Mouse (Mus musculus) hindbrain, embryonic 12.5 days (tissue): ENCODE measurements around the gene Ak1. TPM values are rescaled to one million over a fixed set of nuclear protein-coding genes. Genes with fewer than 3 reads are reported as not detected.

ENCODE experiments used
- ATAC-seq: fragments of 200-750 bp; cut with Nextera tagmentation; 2 replicates; pipeline ENCODE4 v1.8.0; 2017; ENCODE audit warnings: moderate TSS enrichment; ENCODE audit not compliant: low FRiP score
- H3K27ac ChIP-seq: fragments of 300-500 bp; sonication (generic); 2 replicates; pipeline ENCODE4 v1.5.1; 2016; ENCODE audit warnings: mild to moderate bottlenecking
- H3K27me3 ChIP-seq: fragments of 300-500 bp; sonication (generic); 2 replicates; pipeline ENCODE4 v1.6.1; 2016; ENCODE audit warnings: mild to moderate bottlenecking
- H3K36me3 ChIP-seq: fragments of 300-500 bp; sonication (generic); 2 replicates; pipeline ENCODE4 v1.6.1; 2016; ENCODE audit warnings: mild to moderate bottlenecking
- H3K4me1 ChIP-seq: fragments of 300-500 bp; sonication (generic); 2 replicates; pipeline ENCODE4 v1.6.1; 2016
- H3K4me2 ChIP-seq: fragments of 300-500 bp; sonication (generic); replicated peaks from 2 replicates; pipeline ENCODE4 v1.6.1; 2016; ENCODE audit warnings: mild to moderate bottlenecking
- H3K4me3 ChIP-seq: fragments of 300-500 bp; sonication (generic); 2 replicates; pipeline ENCODE4 v1.5.1; 2016; ENCODE audit warnings: mild to moderate bottlenecking
- H3K9ac ChIP-seq: fragments of 300-500 bp; sonication (generic); 2 replicates; pipeline ENCODE4 v1.6.1; 2016; ENCODE audit warnings: mild to moderate bottlenecking, moderate library complexity
- H3K9me3 ChIP-seq: fragments of 300-500 bp; sonication (generic); replicated peaks from 2 replicates; pipeline ENCODE4 v1.6.1; 2016; ENCODE audit warnings: mild to moderate bottlenecking
- WGBS: fragments of 180-500 bp; shearing (Covaris S2); methylation state at CpG from one replicate; pipeline ENCODE4 v1.1.7; 2016; 5-methylcytosine and 5-hydroxymethylcytosine counted together
- polyA plus RNA-seq: library from polyadenylated mRNA; unstranded; fragments of >200 nt; fragmentation: Nextera tagmentation; extraction: Ambion mirVana; gene quantifications from 2 replicates; pipeline ENCODE4 v1.2.1, GENCODE M21; 2016

Gene Ak1
- polyA plus RNA-seq, 1 experiment from 2014 or later, result 40.4 TPM

- Histone ChIP-seq H3K4me2 (peak within 1 kb of the TSS; percentile 19), H3K27ac (peak within 1 kb of the TSS; percentile 0; the same call in 1 of the 2 replicates)
Measured at GRCm38 (mm10) chr2:32646379-32647056, 25.0 kb downstream of the Ak1 start, which contains the start of gene Eng. TSS of gene Eng (plus strand) at chr2:32646595.

GRCm38 (mm10) chr2:32647366-32647765, 25.8 kb downstream of the Ak1 start:
- Histone ChIP-seq H3K4me1 (peaks cover 14% of the 10 kb centered on the region), H3K9ac (no peak overlapping the region), H3K27me3 (no peaks in the 10 kb centered on the region), H3K9me3 (no peaks in the 10 kb centered on the region), H3K4me3 (peak overlapping the region; percentile 8; the same call in 1 of the 2 replicates), H3K27ac (no peak overlapping the region), H3K4me2 (no peak overlapping the region), H3K36me3 (no peaks in the 10 kb centered on the region)
- WGBS, result 89% methylated on average over 7 of the region's 7 CpGs
- ATAC-seq, result no peak

More at GRCm38 (mm10) chr2:32646379-32647056, 25.0 kb downstream of the Ak1 start, which contains the start of gene Eng:
- H3K9me3 ChIP-seq, result no peaks in the 10 kb centered on the region
- no peaks in the 10 kb centered on the region for H3K36me3 ChIP-seq
- WGBS, result 54% methylated on average over 31 of the region's 31 CpGs
- peak within 1 kb of the TSS; percentile 8 for H3K4me3 ChIP-seq
- no peaks in the 10 kb centered on the region for H3K27me3 ChIP-seq
- ATAC-seq, result no peak
- no peak within 1 kb of the TSS for H3K9ac ChIP-seq
- peaks cover 14% of the 10 kb centered on the region for H3K4me1 ChIP-seq

- Histone ChIP-seq H3K4me2 (no peak overlapping the region), H3K36me3 (no peaks in the 10 kb centered on the region), H3K4me1 (peaks cover 6% of the 10 kb centered on the region; the same call in 1 of the 2 replicates), H3K27me3 (no peaks in the 10 kb centered on the region), H3K27ac (no peak overlapping the region), H3K9me3 (no peaks in the 10 kb centered on the region), H3K4me3 (no peak overlapping the region), H3K9ac (no peak overlapping the region)
- WGBS, result 48% methylated on average over 7 of the region's 7 CpGs
- no peak for ATAC-seq
Measured at GRCm38 (mm10) chr2:32653764-32654163, 32.2 kb downstream of the Ak1 start.

GRCm38 (mm10) chr2:32654743-32655393, 33.3 kb downstream of the Ak1 start:
- Histone ChIP-seq H3K9me3 (no peaks in the 10 kb centered on the region), H3K27me3 (no peaks in the 10 kb centered on the region), H3K4me1 (peaks cover 6% of the 10 kb centered on the region; the same call in 1 of the 2 replicates), H3K4me2 (no peak overlapping the region), H3K4me3 (no peak overlapping the region), H3K36me3 (no peaks in the 10 kb centered on the region), H3K9ac (no peak overlapping the region), H3K27ac (peak overlapping the region; percentile 53; the same call in 1 of the 2 replicates)
- ATAC-seq, result no peak
- WGBS, result 71% methylated on average over 14 of the region's 14 CpGs

- Histone ChIP-seq H3K27me3 (no peaks in the 10 kb centered on the region), H3K4me2 (no peak overlapping the region), H3K36me3 (no peaks in the 10 kb centered on the region), H3K9ac (no peak overlapping the region), H3K27ac (no peak overlapping the region), H3K4me1 (peaks cover 6% of the 10 kb centered on the region; the same call in 1 of the 2 replicates), H3K9me3 (no peaks in the 10 kb centered on the region), H3K4me3 (no peak overlapping the region)
- no peak for ATAC-seq
- 86% methylated on average over 3 of the region's 3 CpGs for WGBS
Measured at GRCm38 (mm10) chr2:32655394-32655744, 33.8 kb downstream of the Ak1 start.

- no peaks in the 10 kb centered on the region for H3K36me3 ChIP-seq
- H3K4me2 ChIP-seq, result no peak overlapping the region
- 65% methylated on average over 12 of the region's 12 CpGs for WGBS
- H3K27ac ChIP-seq, result no peak overlapping the region
- H3K4me3 ChIP-seq, result no peak overlapping the region
- H3K27me3 ChIP-seq, result no peaks in the 10 kb centered on the region
- ATAC-seq, result no peak
- H3K9me3 ChIP-seq, result no peaks in the 10 kb centered on the region
- H3K4me1 ChIP-seq, result peaks cover 6% of the 10 kb centered on the region; the same call in 1 of the 2 replicates
- H3K9ac ChIP-seq, result no peak overlapping the region
Measured at GRCm38 (mm10) chr2:32655826-32656225, 34.3 kb downstream of the Ak1 start.

GRCm38 (mm10) chr2:32658873-32659272, 37.3 kb downstream of the Ak1 start:
- no peaks in the 10 kb centered on the region for H3K9me3 ChIP-seq
- WGBS, result 92% methylated on average over 2 of the region's 2 CpGs
- no peak overlapping the region for H3K4me3 ChIP-seq
- no peak for ATAC-seq
- no peaks in the 10 kb centered on the region for H3K27me3 ChIP-seq
- H3K4me2 ChIP-seq, result no peak overlapping the region
- no peaks in the 10 kb centered on the region for H3K36me3 ChIP-seq
- H3K9ac ChIP-seq, result no peak overlapping the region
- no peak overlapping the region for H3K27ac ChIP-seq
- H3K4me1 ChIP-seq, result peaks cover 16% of the 10 kb centered on the region

GRCm38 (mm10) chr2:32661509-32662107, 40.0 kb downstream of the Ak1 start:
- 60% methylated on average over 7 of the region's 7 CpGs for WGBS
- no peaks in the 10 kb centered on the region for H3K36me3 ChIP-seq
- no peak for ATAC-seq
- no peaks in the 10 kb centered on the region for H3K9me3 ChIP-seq
- H3K27me3 ChIP-seq, result no peaks in the 10 kb centered on the region
- H3K4me1 ChIP-seq, result peaks cover 13% of the 10 kb centered on the region; the same call in 1 of the 2 replicates
- no peak overlapping the region for H3K4me2 ChIP-seq
- no peak overlapping the region for H3K27ac ChIP-seq
- no peak overlapping the region for H3K9ac ChIP-seq
- no peak overlapping the region for H3K4me3 ChIP-seq

GRCm38 (mm10) chr2:32662291-32662690, 40.7 kb downstream of the Ak1 start:
- peaks cover 13% of the 10 kb centered on the region; the same call in 1 of the 2 replicates for H3K4me1 ChIP-seq
- H3K9ac ChIP-seq, result no peak overlapping the region
- no peaks in the 10 kb centered on the region for H3K36me3 ChIP-seq
- no peak overlapping the region for H3K4me3 ChIP-seq
- H3K4me2 ChIP-seq, result no peak overlapping the region
- ATAC-seq, result no peak
- H3K27ac ChIP-seq, result no peak overlapping the region
- H3K27me3 ChIP-seq, result no peaks in the 10 kb centered on the region
- H3K9me3 ChIP-seq, result no peaks in the 10 kb centered on the region
- WGBS, result 60% methylated on average over 5 of the region's 5 CpGs

- Histone ChIP-seq H3K27ac (no peak overlapping the region), H3K36me3 (no peaks in the 10 kb centered on the region), H3K4me2 (no peak overlapping the region), H3K9ac (no peak overlapping the region), H3K9me3 (no peaks in the 10 kb centered on the region), H3K4me3 (no peak overlapping the region), H3K4me1 (peaks cover 13% of the 10 kb centered on the region; the same call in 1 of the 2 replicates), H3K27me3 (no peaks in the 10 kb centered on the region)
- ATAC-seq, result no peak
- WGBS, result 75% methylated on average over 8 of the region's 8 CpGs
Measured at GRCm38 (mm10) chr2:32665345-32665744, 43.8 kb downstream of the Ak1 start.

GRCm38 (mm10) chr2:32665853-32666252, 44.3 kb downstream of the Ak1 start:
- Histone ChIP-seq H3K36me3 (no peaks in the 10 kb centered on the region), H3K4me1 (peaks cover 13% of the 10 kb centered on the region; the same call in 1 of the 2 replicates), H3K4me2 (no peak overlapping the region), H3K9me3 (no peaks in the 10 kb centered on the region), H3K9ac (no peak overlapping the region), H3K4me3 (no peak overlapping the region), H3K27me3 (no peaks in the 10 kb centered on the region), H3K27ac (no peak overlapping the region)
- no peak for ATAC-seq
- WGBS, result 86% methylated on average over 6 of the region's 6 CpGs

GRCm38 (mm10) chr2:32667775-32668174, 46.2 kb downstream of the Ak1 start:
- Histone ChIP-seq H3K4me1 (peaks cover 4% of the 10 kb centered on the region; the same call in 1 of the 2 replicates), H3K27me3 (no peaks in the 10 kb centered on the region), H3K36me3 (no peaks in the 10 kb centered on the region), H3K9me3 (no peaks in the 10 kb centered on the region), H3K27ac (peak overlapping the region; percentile 45), H3K9ac (no peak overlapping the region), H3K4me3 (no peak overlapping the region), H3K4me2 (no peak overlapping the region)
- 49% methylated on average over 11 of the region's 11 CpGs for WGBS
- ATAC-seq, result no peak
